Mouse (Mus musculus) spleen, adult 2 months (tissue): ENCODE data around the gene 3110009E18Rik. TPM values are rescaled to one million over a fixed set of nuclear protein-coding genes. Genes with fewer than 3 reads are reported as not detected.

Experiments
- DNase-seq, 2 experiments: peaks; one replicate each; pipeline versions ENCODE4 v3.0.0 to v3.0.0-alpha.2; 2012 to 2021; ENCODE audit warnings: low spot score in 2 of 2, low read depth in 1 of 2
- H3K27ac ChIP-seq: fragments of 200-500 bp; 2 replicates; pipeline ENCODE4 v1.5.1; 2012; ENCODE audit warnings: low read length, inconsistent platforms; ENCODE audit not compliant: insufficient read depth
- H3K27me3 ChIP-seq: fragments of 200-500 bp; 2 replicates; pipeline ENCODE4 v1.6.1; 2012; ENCODE audit warnings: mild to moderate bottlenecking, moderate library complexity, low read length, inconsistent platforms; ENCODE audit not compliant: control insufficient read depth, insufficient read depth
- H3K36me3 ChIP-seq: fragments of 200-500 bp; 2 replicates; pipeline ENCODE4 v1.6.1; 2012; ENCODE audit warnings: mild to moderate bottlenecking, low read length, inconsistent platforms; ENCODE audit not compliant: control insufficient read depth, insufficient read depth
- H3K4me1 ChIP-seq: fragments of 200-500 bp; 2 replicates; pipeline ENCODE4 v1.6.1; 2011; ENCODE audit warnings: inconsistent platforms; ENCODE audit not compliant: control insufficient read depth, insufficient read depth, insufficient read length
- H3K4me3 ChIP-seq: fragments of 200-500 bp; 2 replicates; pipeline ENCODE4 v1.5.1; 2011; ENCODE audit warnings: mild to moderate bottlenecking, inconsistent platforms; ENCODE audit not compliant: insufficient read depth, insufficient read length; ENCODE audit errors: extremely low read depth
- CTCF ChIP-seq: fragments of 200-500 bp; IDR thresholded peaks from 2 replicates; pipeline ENCODE4 v1.5.1; 2011; ENCODE audit warnings: mild to moderate bottlenecking, inconsistent platforms; ENCODE audit not compliant: insufficient read depth, insufficient read length, insufficient replicate concordance; ENCODE audit errors: extremely low read depth
- POLR2A ChIP-seq: fragments of 200-500 bp; IDR thresholded peaks from 2 replicates; pipeline ENCODE4 v1.6.1; 2011; ENCODE audit warnings: low read depth, low read length, inconsistent platforms
- WGBS: fragments of 180-500 bp; shearing (Covaris S2); methylation state at CpG from one replicate; pipeline ENCODE4 v1.1.7; 2018; 5-methylcytosine and 5-hydroxymethylcytosine counted together
- polyA plus RNA-seq: library from polyadenylated mRNA; depleted of rRNA; stranded (reverse); fragments of >200 nt; gene quantifications from 2 replicates; pipeline ENCODE4 v1.2.3, GENCODE M21; 2012

3110009E18Rik gene
- polyA plus RNA-seq, 1 experiment, result 1.4 TPM

GRCm38 (mm10) chr1:120177141-120177540 is 56.2 kb downstream of the 3110009E18Rik start:
- no peaks in the 10 kb centered on the region for H3K27me3 ChIP-seq
- no peak overlapping the region for H3K27ac ChIP-seq
- TF ChIP-seq CTCF (no peak), POLR2A (no peak)
- WGBS, result 76% methylated on average over 8 of the region's 8 CpGs
- H3K36me3 ChIP-seq, result no peaks in the 10 kb centered on the region; the same call in 1 of the 2 replicates
- H3K4me3 ChIP-seq, result no peak overlapping the region
- peaks cover 15% of the 10 kb centered on the region for H3K4me1 ChIP-seq
- DNase-seq, result no peak

GRCm38 (mm10) chr1:120186204-120186603 is 65.2 kb downstream of the 3110009E18Rik start:
- no peak overlapping the region for H3K4me3 ChIP-seq
- DNase-seq, result no peak
- no peak overlapping the region for H3K27ac ChIP-seq
- H3K4me1 ChIP-seq, result no peaks in the 10 kb centered on the region
- no peaks in the 10 kb centered on the region for H3K27me3 ChIP-seq
- WGBS, result 94% methylated on average over 6 of the region's 6 CpGs
- H3K36me3 ChIP-seq, result no peaks in the 10 kb centered on the region; the same call in 1 of the 2 replicates
- TF ChIP-seq CTCF (no peak), POLR2A (no peak)

GRCm38 (mm10) chr1:120186655-120187054 is 65.7 kb downstream of the 3110009E18Rik start:
- H3K4me3 ChIP-seq, result no peak overlapping the region
- 91% methylated on average over 9 of the region's 9 CpGs for WGBS

GRCm38 (mm10) chr1:120187059-120187458 is 66.1 kb downstream of the 3110009E18Rik start:
- no peaks in the 10 kb centered on the region for H3K36me3 ChIP-seq
- TF ChIP-seq CTCF, result no peak
- TF ChIP-seq POLR2A, result no peak
- H3K27ac ChIP-seq, result no peak overlapping the region
- no peak for DNase-seq
- 89% methylated on average over 7 of the region's 7 CpGs for WGBS
- no peaks in the 10 kb centered on the region for H3K4me1 ChIP-seq
- no peaks in the 10 kb centered on the region for H3K27me3 ChIP-seq
- no peak overlapping the region for H3K4me3 ChIP-seq

More at GRCm38 (mm10) chr1:120186655-120187054, 65.7 kb downstream of the 3110009E18Rik start:
- H3K36me3 ChIP-seq, result no peaks in the 10 kb centered on the region
- TF ChIP-seq CTCF, result no peak
- no peak for TF ChIP-seq POLR2A
- no peaks in the 10 kb centered on the region for H3K4me1 ChIP-seq
- H3K27ac ChIP-seq, result no peak overlapping the region
- DNase-seq, result no peak
- H3K27me3 ChIP-seq, result no peaks in the 10 kb centered on the region

GRCm38 (mm10) chr1:120189206-120189605 is 68.2 kb downstream of the 3110009E18Rik start:
- TF ChIP-seq CTCF, result no peak
- no peak for TF ChIP-seq POLR2A
- DNase-seq, result no peak
- H3K36me3 ChIP-seq, result no peaks in the 10 kb centered on the region
- no peaks in the 10 kb centered on the region for H3K4me1 ChIP-seq
- no peak overlapping the region for H3K27ac ChIP-seq
- 95% methylated on average over 6 of the region's 6 CpGs for WGBS
- no peak overlapping the region for H3K4me3 ChIP-seq
- no peaks in the 10 kb centered on the region for H3K27me3 ChIP-seq

- no peak for TF ChIP-seq POLR2A
- TF ChIP-seq CTCF, result no peak
- 97% methylated on average over 2 of the region's 2 CpGs for WGBS
- Histone ChIP-seq H3K4me1 (no peaks in the 10 kb centered on the region), H3K4me3 (no peak overlapping the region), H3K27ac (no peak overlapping the region), H3K27me3 (no peaks in the 10 kb centered on the region), H3K36me3 (no peaks in the 10 kb centered on the region)
- no peak for DNase-seq
Observed at GRCm38 (mm10) chr1:120190300-120190699, 69.3 kb downstream of the 3110009E18Rik start.

GRCm38 (mm10) chr1:120190946-120191345 is 70.0 kb downstream of the 3110009E18Rik start:
- Histone ChIP-seq H3K27me3 (no peaks in the 10 kb centered on the region), H3K27ac (no peak overlapping the region), H3K4me3 (no peak overlapping the region), H3K36me3 (no peaks in the 10 kb centered on the region), H3K4me1 (no peaks in the 10 kb centered on the region)
- no peak for TF ChIP-seq CTCF
- TF ChIP-seq POLR2A, result no peak
- no peak for DNase-seq
- 86% methylated on average over 6 of the region's 6 CpGs for WGBS
